Mouse (Mus musculus) G1E (cell line): Measurements from ENCODE around the gene Yars.

Experiments
- CTCF ChIP-seq: IDR thresholded peaks from 2 replicates; pipeline ENCODE4 v1.5.1; 2012; ENCODE audit warnings: low read depth, low read length, inconsistent platforms, mixed read lengths
- GATA1 ChIP-seq: IDR thresholded peaks from 2 replicates; pipeline ENCODE4 v1.6.1; 2012; ENCODE audit warnings: borderline replicate concordance, low read length, inconsistent platforms, mixed read lengths
- GATA2 ChIP-seq: IDR thresholded peaks from 2 replicates; pipeline ENCODE4 v1.6.1; 2012; ENCODE audit warnings: low read depth, low read length, inconsistent platforms, borderline replicate concordance
- POLR2AphosphoS5 ChIP-seq: IDR thresholded peaks from 2 replicates; pipeline ENCODE4 v1.6.1; 2012; ENCODE audit warnings: low read depth, low read length, inconsistent platforms; ENCODE audit not compliant: insufficient replicate concordance
- TAL1 ChIP-seq: conservative IDR thresholded peaks from 2 replicates; pipeline ENCODE4 v1.6.1; 2012; ENCODE audit warnings: low read depth, low read length, inconsistent platforms, mixed read lengths

GRCm38 (mm10) chr4:129232561-129233360 is 43.2 kb downstream of the Yars start:
- TF ChIP-seq CTCF (no peak), POLR2AphosphoS5 (no peak), GATA1 (no peak), TAL1 (no peak), GATA2 (no peak)
